Mouse (Mus musculus): ENCODE data around the gene Grk5.

DNA sequence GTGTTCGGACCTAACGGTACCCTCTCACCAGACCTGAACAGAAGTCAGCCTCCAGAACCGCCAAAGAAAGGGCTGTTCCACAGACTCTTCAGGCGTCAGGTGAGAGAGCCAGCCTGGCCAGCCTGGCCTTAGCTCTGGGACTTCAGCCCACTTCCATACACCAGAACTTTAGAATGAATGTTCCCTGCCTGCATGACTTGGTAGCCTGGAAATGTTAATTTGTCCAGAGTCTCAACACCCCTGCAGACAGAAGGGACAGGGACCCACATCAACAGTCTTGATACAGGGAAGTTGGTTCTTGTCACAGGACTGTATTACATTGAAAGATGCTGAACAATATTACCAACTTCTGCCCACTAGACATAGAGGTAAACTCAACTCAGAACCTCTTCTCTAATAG lies 201.0 kb downstream of the Grk5 start:
- TF ChIP-seq CTCF (IDR thresholded peaks at IDR 0.05; ENCODE audit: low read depth) (no peak), EP300 (IDR thresholded peaks at IDR 0.05; ENCODE audit: low read depth) (no peak)
